Mouse (Mus musculus): ENCODE data around the gene Pp2d1.
A peak's percentile ranks its signal among the peaks of the same experiment; 100 is the strongest.

Pp2d1 gene

GRCm38 (mm10) chr17:53478858-53479603 lies 60.2 kb downstream of the Pp2d1 start, which contains the start of gene Rab5a:
Rab5a (plus strand) TSS chr17:53479234.
- peak; percentile 99 for DNase-seq

- no peak for DNase-seq
Observed at GRCm38 (mm10) chr17:53478066-53478857, 61.0 kb downstream of the Pp2d1 start.

- no peak for DNase-seq
Observed at GRCm38 (mm10) chr17:53468697-53469096, 70.6 kb downstream of the Pp2d1 start.

GRCm38 (mm10) chr17:53465569-53465968 lies 73.7 kb downstream of the Pp2d1 start:
- DNase-seq = peak; percentile 21 to 23

- no peak for DNase-seq
Observed at GRCm38 (mm10) chr17:53463496-53463840, 75.8 kb downstream of the Pp2d1 start.

DNA sequence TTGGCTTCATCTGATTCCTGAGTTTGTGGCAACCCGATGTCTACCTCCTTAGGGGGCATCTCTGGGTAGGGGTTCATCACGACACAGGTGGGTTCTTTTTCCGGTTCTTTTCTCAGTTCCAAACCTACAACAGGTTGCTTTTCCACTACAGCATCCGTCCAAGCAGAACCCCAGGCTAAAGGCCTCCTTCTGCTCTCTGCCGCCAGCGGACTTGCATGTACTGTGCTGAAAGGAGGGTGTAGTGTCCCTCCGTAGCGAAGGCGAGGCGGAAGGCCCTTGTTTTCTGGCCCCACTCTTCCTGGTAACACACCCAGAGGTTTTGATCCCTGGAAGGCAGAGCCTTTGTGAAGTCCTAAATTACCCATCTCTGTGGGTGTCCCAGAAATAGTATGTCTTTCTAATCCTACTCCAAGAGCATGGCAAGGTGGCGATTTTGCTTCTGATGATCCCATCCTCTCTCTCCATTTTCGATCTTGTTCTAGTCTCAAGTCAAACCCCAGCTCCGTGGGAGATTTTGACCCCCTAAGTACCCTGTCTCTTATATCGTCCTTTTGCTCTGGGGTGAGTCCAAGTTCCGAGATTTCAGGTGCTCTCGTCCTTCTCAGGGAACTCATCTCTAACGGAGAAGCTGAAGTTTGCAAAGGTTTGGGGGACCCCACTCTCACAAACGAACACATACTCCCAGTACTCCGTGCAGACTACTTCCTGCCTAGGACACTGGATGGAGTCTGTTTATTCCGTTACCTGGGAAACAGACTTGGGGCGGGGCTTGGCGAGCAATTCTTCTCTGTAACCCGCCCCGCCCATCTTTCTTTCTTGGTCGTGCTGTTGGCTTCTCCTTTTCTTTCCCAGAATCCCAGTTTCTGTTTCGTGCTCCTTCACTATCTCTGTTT lies 76.4 kb downstream of the Pp2d1 start, which contains the start of gene Efhb:
TSS of gene Efhb (minus strand) at position 719 of the 893 bp plus-strand sequence.
- peak; percentile 73 to 79 for DNase-seq
